Mouse (Mus musculus) stomach, postnatal 0 days (tissue): ENCODE measurements around the gene Olfml2a. TPM values are rescaled to one million over a fixed set of nuclear protein-coding genes. Genes with fewer than 3 reads are reported as not detected.

Experiments used
- ATAC-seq: fragments of 200-750 bp; cut with Nextera tagmentation; 2 replicates; pipeline ENCODE4 v1.8.0; 2017; ENCODE audit not compliant: low FRiP score, low TSS enrichment
- DNase-seq: peaks from one replicate; pipeline ENCODE4 v3.0.0-alpha.2; 2016; ENCODE audit warnings: low spot score
- H3K27ac ChIP-seq: fragments of 300-500 bp; sonication (generic); replicated peaks from 2 replicates; pipeline ENCODE4 v1.5.1; 2014; ENCODE audit warnings: mild to moderate bottlenecking, control low read depth
- H3K27me3 ChIP-seq: fragments of 300-500 bp; sonication (generic); 2 replicates; pipeline ENCODE4 v1.6.1; 2014; ENCODE audit warnings: low read length; ENCODE audit not compliant: control insufficient read depth, insufficient read depth
- H3K36me3 ChIP-seq: fragments of 300-500 bp; sonication (generic); 2 replicates; pipeline ENCODE4 v1.6.1; 2014; ENCODE audit warnings: low read length, mixed read lengths; ENCODE audit not compliant: control insufficient read depth, insufficient read depth
- H3K4me1 ChIP-seq: fragments of 300-500 bp; sonication (generic); replicated peaks from 2 replicates; pipeline ENCODE4 v1.6.1; 2014; ENCODE audit warnings: antibody characterized with exemption; ENCODE audit not compliant: control insufficient read depth, insufficient read depth
- H3K4me2 ChIP-seq: fragments of 300-500 bp; sonication (generic); replicated peaks from 2 replicates; pipeline ENCODE4 v1.6.1; 2014; ENCODE audit warnings: low read depth, mild to moderate bottlenecking, control low read depth, moderate library complexity
- H3K4me3 ChIP-seq: fragments of 300-500 bp; sonication (generic); 2 replicates; pipeline ENCODE4 v1.5.1; 2014; ENCODE audit warnings: low read depth, low read length, control low read depth
- H3K9ac ChIP-seq: fragments of 300-500 bp; sonication (generic); 2 replicates; pipeline ENCODE4 v1.6.1; 2014; ENCODE audit warnings: mild to moderate bottlenecking, low read length, control low read depth, mixed read lengths
- H3K9me3 ChIP-seq: fragments of 300-500 bp; sonication (generic); 2 replicates; pipeline ENCODE4 v1.6.1; 2016; ENCODE audit warnings: low read length; ENCODE audit not compliant: control insufficient read depth
- CTCF ChIP-seq: IDR thresholded peaks from 2 replicates; pipeline ENCODE4 v1.5.1; 2016; ENCODE audit warnings: antibody characterized with exemption, low read depth, mild to moderate bottlenecking, moderate library complexity
- EP300 ChIP-seq: optimal IDR thresholded peaks from 2 replicates; pipeline ENCODE3; 2016; ENCODE audit warnings: antibody characterized with exemption
- WGBS: fragments of 180-500 bp; shearing (Covaris S2); extraction: QIAGEN DNeasy Blood & Tissue Kit; methylation state at CpG from one replicate; pipeline ENCODE4 v1.1.7; 2014; 5-methylcytosine and 5-hydroxymethylcytosine counted together
- polyA plus RNA-seq: library from polyadenylated mRNA; unstranded; fragments of >200 nt; fragmentation: Nextera tagmentation; extraction: Ambion mirVana; gene quantifications from 2 replicates; pipeline ENCODE4 v1.2.1, GENCODE M21; 2015

Gene Olfml2a
- polyA plus RNA-seq, 1 experiment from 2014 or later, result 2.7 TPM

DNA sequence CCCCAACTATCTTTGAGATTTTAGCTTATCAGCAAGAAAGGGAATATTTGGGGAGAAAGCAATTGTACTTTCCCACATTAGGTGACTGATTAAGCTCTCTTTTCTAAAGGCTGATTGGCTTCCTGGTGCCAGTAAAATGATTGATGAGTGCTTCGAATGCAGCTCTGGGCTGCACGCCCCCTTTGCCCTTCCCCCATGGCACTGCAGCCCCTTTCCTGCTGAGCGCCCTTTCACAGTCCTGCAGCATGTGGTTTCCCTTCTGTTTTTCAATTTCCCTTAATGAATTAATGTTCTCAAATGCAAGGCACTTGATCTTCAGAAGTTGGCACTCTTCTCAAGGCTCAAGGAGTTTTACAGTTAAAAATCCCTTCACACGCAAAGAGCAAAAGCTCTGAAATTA is 16.8 kb upstream of the Olfml2a start:
- no peak for ATAC-seq
- no peak for DNase-seq
- Histone ChIP-seq H3K36me3 (no peaks in the 10 kb centered on the region), H3K27ac (no peak overlapping the region), H3K27me3 (no peaks in the 10 kb centered on the region), H3K9ac (no peak overlapping the region), H3K4me1 (no peaks in the 10 kb centered on the region), H3K9me3 (no peaks in the 10 kb centered on the region), H3K4me2 (no peak overlapping the region), H3K4me3 (no peak overlapping the region)
- TF ChIP-seq EP300 (no peak), CTCF (no peak)
- 40% methylated on average over 4 of the region's 4 CpGs for WGBS

GRCm38 (mm10) chr2:38916947-38917691 is 14.7 kb upstream of the Olfml2a start:
- Histone ChIP-seq H3K27me3 (no peaks in the 10 kb centered on the region), H3K9me3 (no peaks in the 10 kb centered on the region), H3K36me3 (no peaks in the 10 kb centered on the region), H3K4me2 (no peak overlapping the region), H3K4me1 (no peaks in the 10 kb centered on the region), H3K9ac (no peak overlapping the region), H3K4me3 (no peak overlapping the region), H3K27ac (no peak overlapping the region)
- TF ChIP-seq CTCF, result no peak
- no peak for TF ChIP-seq EP300
- WGBS, result 52% methylated on average over 4 of the region's 4 CpGs
- no peak for DNase-seq
- no peak for ATAC-seq

DNA sequence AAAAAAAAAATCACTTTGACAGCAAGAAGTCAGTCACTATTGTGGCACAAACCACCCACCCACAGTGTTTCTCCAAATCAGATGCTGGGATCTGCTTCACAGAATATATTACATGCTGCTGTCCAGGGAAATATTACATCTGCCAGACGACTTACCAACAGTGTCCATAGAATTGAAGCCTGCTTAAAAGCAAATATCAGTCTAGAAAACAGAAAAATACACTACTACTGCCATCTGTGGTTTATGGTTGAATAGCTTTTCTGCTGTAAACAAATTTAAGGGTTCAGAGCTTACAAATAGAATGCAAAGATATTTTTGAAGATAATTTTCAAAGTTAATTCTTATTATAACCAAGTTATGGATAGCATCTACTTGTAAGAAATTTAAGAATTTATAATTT is 10.4 kb upstream of the Olfml2a start:
- H3K4me2 ChIP-seq, result no peak overlapping the region
- WGBS, result 39% methylated on average over 1 of the region's 1 CpGs
- no peak for ATAC-seq

GRCm38 (mm10) chr2:38923471-38923870 is 8.3 kb upstream of the Olfml2a start:
- Histone ChIP-seq H3K27me3 (no peaks in the 10 kb centered on the region), H3K36me3 (no peaks in the 10 kb centered on the region), H3K9me3 (no peaks in the 10 kb centered on the region), H3K9ac (no peak overlapping the region), H3K4me1 (no peaks in the 10 kb centered on the region), H3K4me3 (no peak overlapping the region), H3K4me2 (no peak overlapping the region), H3K27ac (no peak overlapping the region)
- 63% methylated on average over 3 of the region's 3 CpGs for WGBS
- DNase-seq (no peak), ATAC-seq (no peak)
- no peak for TF ChIP-seq EP300
- TF ChIP-seq CTCF, result no peak

More for the DNA sequence above, 10.4 kb upstream of the Olfml2a start:
- TF ChIP-seq CTCF (0 out of 2 replicates have a peak, but pooled peaks have one; percentile 4), EP300 (no peak)
- no peaks in the 10 kb centered on the region for H3K4me1 ChIP-seq
- DNase-seq, result no peak
- H3K9me3 ChIP-seq, result no peaks in the 10 kb centered on the region
- no peak overlapping the region for H3K4me3 ChIP-seq
- H3K36me3 ChIP-seq, result no peaks in the 10 kb centered on the region
- H3K9ac ChIP-seq, result no peak overlapping the region
- H3K27ac ChIP-seq, result no peak overlapping the region
- H3K27me3 ChIP-seq, result no peaks in the 10 kb centered on the region

- WGBS, result 77% methylated on average over 2 of the region's 2 CpGs
- H3K4me3 ChIP-seq, result no peak overlapping the region
These were observed 7.9 kb upstream of the Olfml2a start for GRCm38 (mm10) chr2:38923911-38924310.

GRCm38 (mm10) chr2:38924571-38924970 is 7.2 kb upstream of the Olfml2a start:
- WGBS, result 31% methylated on average over 10 of the region's 10 CpGs
- no peak overlapping the region for H3K9ac ChIP-seq
- H3K36me3 ChIP-seq, result no peaks in the 10 kb centered on the region

More at GRCm38 (mm10) chr2:38923911-38924310, 7.9 kb upstream of the Olfml2a start:
- Histone ChIP-seq H3K27ac (no peak overlapping the region), H3K4me2 (no peak overlapping the region), H3K27me3 (no peaks in the 10 kb centered on the region), H3K9me3 (no peaks in the 10 kb centered on the region), H3K36me3 (no peaks in the 10 kb centered on the region), H3K9ac (no peak overlapping the region), H3K4me1 (no peaks in the 10 kb centered on the region)
- no peak for DNase-seq
- no peak for ATAC-seq
- no peak for TF ChIP-seq CTCF
- TF ChIP-seq EP300, result no peak

More at GRCm38 (mm10) chr2:38924571-38924970, 7.2 kb upstream of the Olfml2a start:
- H3K4me3 ChIP-seq, result peak overlapping the region; percentile 60
- TF ChIP-seq EP300 (no peak), CTCF (no peak)
- peak overlapping the region; percentile 93 for H3K4me2 ChIP-seq
- H3K9me3 ChIP-seq, result no peaks in the 10 kb centered on the region
- H3K4me1 ChIP-seq, result no peaks in the 10 kb centered on the region
- H3K27ac ChIP-seq, result no peak overlapping the region
- H3K27me3 ChIP-seq, result no peaks in the 10 kb centered on the region
- DNase-seq (no peak), ATAC-seq (no peak)
